Mouse (Mus musculus): ENCODE measurements at regions not wholly inside any gene's neighbourhood (a gene's known extent, or its start where the extent isn't known, plus 50 kb on each side); places are given as distances from the start of the nearest gene placed in this dataset.

GRCm38 (mm10) chr7:90030486-90031250, 49.9 kb upstream of the Eed start:
- DNase-seq (ENCODE audit: low read depth, low spot score): peak; percentile 74

DNA sequence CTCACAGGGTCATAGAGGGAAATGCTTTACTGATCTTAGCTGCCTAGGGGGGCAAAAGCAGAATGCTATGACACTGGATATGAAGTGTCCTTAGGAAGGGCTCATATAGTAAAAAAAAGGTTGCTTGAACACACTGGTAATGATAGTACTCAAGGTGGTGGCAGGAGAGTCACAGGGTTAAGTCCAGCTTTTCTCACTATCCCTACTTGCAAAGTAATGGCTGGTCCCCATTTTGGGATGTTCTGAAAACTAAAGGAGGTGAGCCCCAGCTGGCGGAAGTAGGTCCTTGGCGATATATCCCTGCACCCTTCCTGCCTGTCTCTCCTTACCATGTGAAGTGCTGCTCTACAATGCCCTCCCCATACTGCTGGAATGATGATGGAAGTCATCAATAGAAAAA, 52.3 kb upstream of the Eed start:
- no peak for DNase-seq (ENCODE audit: low read depth, low spot score)

DNA sequence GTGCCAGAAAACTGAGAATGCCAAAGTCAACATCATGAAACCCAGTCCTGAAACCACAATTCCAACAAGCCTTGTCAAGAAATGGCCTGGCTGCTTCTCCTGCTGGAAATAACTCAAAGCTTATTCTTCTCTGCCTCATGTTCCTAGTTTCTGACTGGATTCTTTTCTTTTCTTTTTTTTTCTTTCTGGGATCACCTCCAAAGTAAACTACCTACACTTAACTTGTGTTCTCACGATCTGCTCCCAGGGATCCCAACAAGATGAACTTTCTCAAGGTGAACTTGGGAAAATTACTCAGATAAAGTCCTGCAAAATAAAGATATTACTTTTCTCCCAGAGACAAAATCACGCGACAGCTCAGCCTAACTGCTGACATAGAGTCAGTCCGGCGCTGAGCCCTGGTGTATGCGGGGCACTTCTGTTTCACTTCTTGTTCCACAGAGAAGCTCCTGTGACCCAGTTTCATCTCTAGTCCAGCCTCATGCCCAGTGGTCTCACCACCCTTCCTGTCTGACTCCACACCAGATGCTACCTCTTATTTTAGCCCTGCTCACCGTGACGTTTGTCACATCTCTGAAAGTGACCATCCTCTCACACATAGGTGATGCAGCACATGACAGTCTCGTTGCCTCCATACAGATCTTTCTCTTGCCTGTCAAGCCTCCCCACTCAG, 53.0 kb upstream of the Eed start:
- peak; percentile 46 for DNase-seq (ENCODE audit: low read depth, low spot score)

- no peak for DNase-seq (ENCODE audit: low read depth, low spot score)
Measured at GRCm38 (mm10) chr7:90034498-90034897, 53.7 kb upstream of the Eed start.

DNA sequence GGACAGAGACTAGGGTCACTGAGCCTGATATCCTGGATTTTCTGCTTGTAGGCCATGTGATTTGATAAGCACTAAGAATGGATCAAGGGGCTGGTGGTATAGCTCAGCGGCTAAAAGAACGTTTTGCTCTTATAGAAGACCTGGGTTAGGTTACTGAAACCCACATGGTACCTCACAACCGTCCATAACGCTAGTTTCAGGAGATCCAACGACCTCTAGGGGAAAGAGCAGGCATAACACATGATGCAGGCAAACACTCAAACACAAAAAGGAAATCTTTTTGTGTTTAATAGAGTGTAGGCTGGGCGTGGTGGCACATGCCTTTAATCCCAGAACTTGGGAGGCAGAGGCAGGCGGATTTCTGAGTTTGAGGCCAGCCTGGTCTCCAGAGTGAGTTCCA, 54.6 kb upstream of the Eed start:
- no peak for DNase-seq (ENCODE audit: low read depth, low spot score)

DNA sequence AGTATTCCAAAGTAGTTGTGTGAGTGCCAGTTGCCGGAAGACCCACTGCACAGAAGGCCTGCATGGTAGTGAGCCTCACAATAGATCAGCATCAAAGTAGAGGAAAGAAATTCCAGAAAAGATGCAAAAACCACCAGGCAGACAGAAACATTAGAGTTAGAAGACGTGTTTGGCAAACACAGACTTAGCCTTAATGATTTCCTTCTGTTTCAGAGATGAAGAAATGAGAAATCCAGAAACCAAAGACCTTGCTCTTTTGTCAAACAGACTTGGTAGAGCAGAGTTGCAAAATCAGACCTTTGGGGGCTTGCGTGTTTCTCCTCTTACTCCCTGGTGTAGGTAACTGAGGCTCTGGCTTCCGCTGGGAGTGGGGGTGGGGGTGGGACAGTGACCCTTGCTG, 57.0 kb upstream of the Eed start:
- no peak for DNase-seq (ENCODE audit: low read depth, low spot score)

DNA sequence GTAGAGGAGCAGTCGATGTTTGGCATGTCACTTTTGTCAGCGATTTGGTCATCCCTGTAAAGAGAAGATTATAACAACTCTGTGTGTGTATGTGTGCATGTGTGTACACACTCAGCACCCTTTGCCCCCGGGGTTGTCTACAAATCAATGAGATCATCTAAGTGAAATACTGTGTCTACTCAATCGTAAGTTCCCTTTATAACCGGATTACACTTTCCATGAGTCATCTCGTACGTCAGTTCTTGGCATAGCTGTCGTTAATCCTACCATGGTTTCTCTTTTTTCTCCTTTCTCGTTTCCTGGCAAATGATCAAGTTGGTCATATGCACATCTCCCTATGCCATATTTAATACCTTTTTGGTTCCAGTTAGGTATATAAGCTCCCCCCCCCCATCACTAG, 58.7 kb upstream of the Eed start:
- DNase-seq (ENCODE audit: low read depth, low spot score): peak; percentile 78

DNA sequence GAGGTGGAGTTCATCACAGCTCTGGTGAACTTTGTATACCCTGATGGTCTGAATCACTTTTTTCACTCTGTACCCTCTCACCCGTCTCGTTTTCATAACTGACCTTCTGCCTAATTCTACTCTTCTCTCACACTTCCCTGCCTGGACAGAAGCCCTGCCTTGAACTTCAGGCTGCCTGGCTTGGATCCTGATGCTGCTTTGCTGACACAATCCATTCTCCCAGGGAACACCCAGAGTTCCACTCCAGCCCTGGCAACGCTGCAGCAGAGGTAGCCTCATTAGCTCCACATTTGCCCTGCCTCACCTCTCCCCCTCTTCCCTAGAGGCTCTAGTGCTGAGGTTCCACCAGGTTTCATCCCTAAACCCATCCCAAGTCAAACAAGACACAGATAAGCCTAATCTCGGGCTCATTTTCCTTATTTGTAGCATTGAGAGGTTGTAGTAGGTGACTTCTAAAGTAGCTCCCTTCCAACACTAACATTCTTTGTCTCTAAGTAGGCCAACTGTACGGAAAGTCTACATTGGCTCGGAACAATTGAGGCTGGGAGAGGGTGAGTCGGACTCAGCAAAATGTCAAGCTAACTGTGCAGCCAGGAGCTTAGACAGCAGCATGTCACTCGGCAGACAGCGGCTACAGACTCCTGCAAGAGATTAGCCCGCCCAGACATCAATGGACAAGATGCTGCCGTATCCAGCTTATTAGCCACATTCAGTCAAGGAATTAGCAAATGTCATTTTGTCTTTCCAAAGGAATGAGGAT, 60.0 kb upstream of the Eed start:
- no peak for DNase-seq (ENCODE audit: low read depth, low spot score)

GRCm38 (mm10) chr7:90041565-90042024, 60.8 kb upstream of the Eed start:
- peak; percentile 33 for DNase-seq (ENCODE audit: low read depth, low spot score)

DNA sequence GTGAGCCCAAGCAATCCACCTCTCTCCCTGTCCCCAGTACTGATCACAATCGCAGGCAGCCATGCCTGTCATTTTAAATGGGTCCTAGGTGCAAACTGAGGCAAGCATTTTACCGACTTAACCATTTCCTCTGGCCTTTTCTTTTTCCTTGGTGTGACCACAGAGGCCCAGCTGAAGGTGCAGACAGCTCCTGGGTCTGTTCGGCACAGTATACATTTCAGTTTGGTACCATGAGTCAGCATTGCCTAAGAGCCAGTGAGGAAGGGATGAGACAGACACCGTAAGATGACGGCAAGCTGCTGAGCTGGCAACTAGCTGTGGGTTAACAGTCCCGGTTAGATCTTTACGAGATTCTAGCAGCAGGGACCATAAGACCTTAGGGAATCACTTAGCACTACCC, 61.6 kb upstream of the Eed start:
- peak; percentile 29 for DNase-seq (ENCODE audit: low read depth, low spot score)

- no peak for DNase-seq (ENCODE audit: low read depth, low spot score)
Measured at GRCm38 (mm10) chr7:90043526-90043925, 62.7 kb upstream of the Eed start.

DNA sequence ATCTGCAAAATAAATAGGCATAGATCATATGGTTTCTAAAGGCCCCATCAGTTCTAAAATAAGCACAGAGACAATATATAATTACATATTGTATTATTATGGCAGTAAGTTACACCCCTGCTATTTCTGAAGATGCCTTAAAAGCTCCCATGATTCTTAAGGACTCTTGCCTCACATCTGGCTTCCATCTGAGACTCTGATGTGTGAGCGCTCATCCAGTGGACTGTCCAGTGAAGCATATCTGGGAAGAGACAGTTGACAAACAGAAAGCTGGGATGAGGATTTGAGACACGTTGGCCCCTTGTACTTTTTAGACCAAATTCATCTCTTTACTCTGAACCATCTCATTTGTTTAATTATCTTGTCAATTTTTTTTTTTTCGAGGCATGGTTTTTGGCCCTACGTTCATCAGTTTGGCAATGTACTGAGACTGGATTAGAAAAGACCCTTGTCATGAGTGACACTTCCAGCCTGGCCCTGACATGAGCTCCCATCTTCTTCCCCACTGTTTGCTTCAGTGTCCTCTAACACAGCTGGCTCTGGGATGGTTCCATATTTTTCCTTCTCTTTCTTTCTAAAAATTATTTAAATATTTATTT, 63.4 kb upstream of the Eed start:
- no peak for DNase-seq (ENCODE audit: low read depth, low spot score)

GRCm38 (mm10) chr7:90045208-90045800, 64.5 kb upstream of the Eed start:
- DNase-seq (ENCODE audit: low read depth, low spot score): peak; percentile 46

- DNase-seq (ENCODE audit: low read depth, low spot score): no peak
Measured at GRCm38 (mm10) chr7:90046228-90046627, 65.4 kb upstream of the Eed start.

GRCm38 (mm10) chr7:90046862-90047261, 66.1 kb upstream of the Eed start:
- DNase-seq (ENCODE audit: low read depth, low spot score): no peak

GRCm38 (mm10) chr7:90048401-90049307, 67.9 kb upstream of the Eed start:
- DNase-seq (ENCODE audit: low read depth, low spot score): no peak

- no peak for DNase-seq (ENCODE audit: low read depth, low spot score)
Measured at GRCm38 (mm10) chr7:90049831-90050237, 69.1 kb upstream of the Eed start.

DNA sequence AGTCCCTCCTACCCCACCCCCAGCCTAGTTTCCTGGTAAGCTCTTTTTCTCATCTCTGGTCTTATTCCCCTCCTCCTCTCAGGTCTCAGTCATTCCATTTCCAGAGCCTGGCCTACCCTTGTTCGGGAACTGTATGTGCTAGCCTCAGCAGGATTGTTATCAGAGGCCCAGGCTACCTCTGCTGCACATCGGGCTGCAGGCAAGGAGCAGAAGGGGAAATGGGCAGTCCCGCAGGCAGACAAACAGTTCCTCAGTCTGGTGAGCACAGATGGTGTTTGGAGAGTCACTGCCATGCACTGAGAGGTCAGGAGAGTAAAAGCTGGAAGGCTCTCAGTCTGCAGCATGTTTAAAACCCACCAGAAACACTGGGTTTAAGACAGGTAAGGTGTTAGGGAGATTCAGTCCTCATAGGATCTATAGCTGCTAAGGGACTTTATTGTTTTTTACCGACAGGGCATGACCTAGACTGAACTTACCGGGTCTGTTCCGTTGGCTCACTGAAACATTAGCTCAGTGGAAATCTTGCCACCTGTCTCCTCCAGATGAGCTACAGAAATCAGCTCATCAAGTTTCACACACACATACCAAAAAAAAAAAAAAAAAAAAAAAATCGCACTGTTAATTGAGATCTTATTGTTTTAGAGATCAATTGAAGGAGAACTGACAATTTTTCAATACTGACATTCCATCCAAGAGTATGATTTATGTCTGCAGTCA, 74.2 kb upstream of the Eed start:
- peak; percentile 96 for DNase-seq (ENCODE audit: low read depth, low spot score)

DNA sequence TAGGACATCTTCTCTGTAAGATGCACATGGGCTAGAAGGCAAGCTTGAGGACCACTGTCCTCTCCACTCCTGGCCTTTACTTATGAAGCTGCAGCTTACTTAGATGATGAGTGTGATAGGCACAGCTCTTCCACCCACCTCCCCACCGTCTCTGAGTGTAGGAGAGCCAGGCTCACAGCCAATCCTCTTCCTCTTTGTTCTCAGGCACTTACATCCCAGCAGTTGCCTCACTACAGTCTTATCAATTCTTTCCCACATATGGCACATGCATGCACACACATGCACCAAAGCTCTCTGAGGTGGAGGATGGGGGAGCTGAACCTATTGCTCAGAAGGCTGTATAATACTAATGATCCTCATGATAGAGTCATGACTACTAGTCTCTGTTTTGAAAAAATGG, 72.1 kb upstream of the Picalm start:
- DNase-seq (ENCODE audit: low read depth, low spot score): peak; percentile 33

DNA sequence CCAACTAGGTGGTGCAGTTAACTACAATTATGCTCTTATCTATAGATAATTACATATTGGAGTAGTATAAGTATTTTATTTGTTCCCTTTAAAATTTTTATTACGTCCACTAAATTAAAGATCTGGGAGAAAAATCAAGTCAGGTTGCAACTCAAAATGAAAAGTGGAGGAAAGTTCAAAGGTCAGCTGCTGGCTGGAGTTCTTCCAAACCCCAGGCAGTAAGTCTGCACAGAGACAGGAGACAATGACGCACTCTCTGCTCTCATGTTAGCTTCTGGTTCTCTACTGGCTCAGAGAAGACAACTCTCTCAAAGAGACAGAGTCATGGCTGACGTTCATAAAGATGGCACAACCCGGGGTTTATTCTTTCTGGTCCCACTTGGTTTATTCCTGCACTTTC, 71.4 kb upstream of the Picalm start:
- DNase-seq (ENCODE audit: low read depth, low spot score): no peak

Measured in brain, adult 2 months (tissue).